In genomic region chr5:100899745-100900489, GRCm38 (mm10) we compare ENCODE assay signal across 24 mouse cellular contexts. TPM values are rescaled to one million over a fixed set of nuclear protein-coding genes. Genes with fewer than 3 reads are reported as not detected.
DNase-seq lines count a peak whose midpoint lies in the region; ATAC-seq and TF ChIP-seq lines count a peak whose summit lies in the region.
"Had no signal": no experiment of that assay in that cellular context is flagged by ENCODE, and none has a peak within 500 bp of the region (broad histone marks: within the 10 kb centered on the region; RNA-seq: fewer than 3 reads in every experiment).

No protein-coding gene starts in this region.

- no peak overlapping the region for H3K27ac ChIP-seq in limb, embryonic 15.5 days
- no peak overlapping the region for H3K27ac ChIP-seq in limb, embryonic 10.5 days
- no peak overlapping the region for H3K27ac ChIP-seq in embryonic facial prominence, embryonic 15.5 days (replicated peaks)
- peak overlapping the region; percentile 50; the same call in 1 of the 2 replicates for H3K27ac ChIP-seq in liver, embryonic 13.5 days
- H3K27ac ChIP-seq in liver, postnatal 0 days (ENCODE audit: low read depth) = peak overlapping the region; percentile 70
- H3K27ac ChIP-seq: embryonic facial prominence, embryonic 12.5 days; forebrain, embryonic 10.5 days; forebrain, embryonic 13.5 days; heart, adult 2 months; heart, embryonic 10.5 days; heart, embryonic 13.5 days; hindbrain, embryonic 14.5 days had no signal

- H3K4me3 ChIP-seq in limb, embryonic 15.5 days = no peak overlapping the region
- no peak overlapping the region for H3K4me3 ChIP-seq in limb, embryonic 10.5 days
- H3K4me3 ChIP-seq in embryonic facial prominence, embryonic 15.5 days (replicated peaks) = no peak overlapping the region
- H3K4me3 ChIP-seq in liver, embryonic 13.5 days (replicated peaks) = no peak overlapping the region
- H3K4me3 ChIP-seq in liver, postnatal 0 days (ENCODE audit: low read depth, low read length) = no peak overlapping the region
- H3K4me3 ChIP-seq: embryonic facial prominence, embryonic 12.5 days; forebrain, embryonic 10.5 days; forebrain, embryonic 13.5 days; heart, adult 2 months; heart, embryonic 10.5 days; heart, embryonic 13.5 days had no signal

- H3K4me1 ChIP-seq in limb, embryonic 15.5 days = 0 out of 2 replicates have a peak, but pooled peaks cover 5% of the 10 kb centered on the region
- no peaks in the 10 kb centered on the region for H3K4me1 ChIP-seq in limb, embryonic 10.5 days
- no peaks in the 10 kb centered on the region for H3K4me1 ChIP-seq in embryonic facial prominence, embryonic 15.5 days
- H3K4me1 ChIP-seq in liver, embryonic 13.5 days (replicated peaks) = no peaks in the 10 kb centered on the region
- H3K4me1 ChIP-seq in liver, postnatal 0 days (ENCODE audit: insufficient read depth) = no peaks in the 10 kb centered on the region
- H3K4me1 ChIP-seq: forebrain, embryonic 10.5 days; forebrain, embryonic 13.5 days; heart, embryonic 10.5 days; heart, embryonic 13.5 days had no signal

- DNase-seq in limb, embryonic 10.5 days (ENCODE audit: low spot score) = no peak
- no peak for DNase-seq in liver, embryonic 13.5 days
- peak; percentile 34 for DNase-seq in liver, postnatal 0 days
- no peak for DNase-seq in adrenal gland, postnatal 36 days
- DNase-seq: adrenal gland, adult 2 months; adrenal gland, postnatal 25 days; cerebellum, adult 18-20 months; cerebellum, adult 9-10 months; cerebellum, postnatal 14 days; gastrocnemius, postnatal 36 days; heart, adult 2 months; heart, postnatal 14 days; heart, postnatal 4 days had no signal

- H3K27me3 ChIP-seq in limb, embryonic 15.5 days = no peaks in the 10 kb centered on the region
- H3K27me3 ChIP-seq in limb, embryonic 10.5 days (ENCODE audit: low read depth, poor library complexity, severe bottlenecking) = no peaks in the 10 kb centered on the region
- H3K27me3 ChIP-seq in embryonic facial prominence, embryonic 15.5 days = no peaks in the 10 kb centered on the region
- H3K27me3 ChIP-seq in liver, embryonic 13.5 days = no peaks in the 10 kb centered on the region
- H3K27me3 ChIP-seq in liver, postnatal 0 days (ENCODE audit: insufficient read depth, low read length) = no peaks in the 10 kb centered on the region
- H3K27me3 ChIP-seq: embryonic facial prominence, embryonic 12.5 days; forebrain, embryonic 13.5 days; heart, embryonic 13.5 days had no signal

- no peak for TF ChIP-seq EP300 in liver, postnatal 0 days (IDR thresholded peaks at IDR 0.05; ENCODE audit: low read depth)

- H3K36me3 ChIP-seq in limb, embryonic 15.5 days = no peaks in the 10 kb centered on the region
- H3K36me3 ChIP-seq in limb, embryonic 10.5 days = no peaks in the 10 kb centered on the region
- H3K36me3 ChIP-seq in embryonic facial prominence, embryonic 15.5 days = no peaks in the 10 kb centered on the region
- no peaks in the 10 kb centered on the region for H3K36me3 ChIP-seq in liver, embryonic 13.5 days
- peaks cover 7% of the 10 kb centered on the region for H3K36me3 ChIP-seq in liver, postnatal 0 days (replicated peaks; ENCODE audit: insufficient read depth, low read length)
- H3K36me3 ChIP-seq: embryonic facial prominence, embryonic 12.5 days; forebrain, embryonic 10.5 days; heart, embryonic 10.5 days had no signal

- TF ChIP-seq CTCF in liver, postnatal 0 days (IDR thresholded peaks at IDR 0.05; ENCODE audit: low read depth) = no peak

- no peak overlapping the region for H3K9ac ChIP-seq in limb, embryonic 15.5 days
- H3K9ac ChIP-seq in embryonic facial prominence, embryonic 15.5 days = no peak overlapping the region
- no peak overlapping the region for H3K9ac ChIP-seq in liver, embryonic 13.5 days
- H3K9ac ChIP-seq in liver, postnatal 0 days (replicated peaks) = no peak overlapping the region
- H3K9ac ChIP-seq: embryonic facial prominence, embryonic 12.5 days; forebrain, embryonic 13.5 days; heart, embryonic 13.5 days; hindbrain, embryonic 14.5 days had no signal

- no peaks in the 10 kb centered on the region for H3K9me3 ChIP-seq in limb, embryonic 15.5 days
- no peaks in the 10 kb centered on the region for H3K9me3 ChIP-seq in limb, embryonic 10.5 days (replicated peaks)
- H3K9me3 ChIP-seq in embryonic facial prominence, embryonic 15.5 days (replicated peaks) = no peaks in the 10 kb centered on the region
- peaks cover 3% of the 10 kb centered on the region; the same call in 1 of the 2 replicates for H3K9me3 ChIP-seq in liver, embryonic 13.5 days (replicated peaks)
- H3K9me3 ChIP-seq in liver, postnatal 0 days (ENCODE audit: low read length) = no peaks in the 10 kb centered on the region
- H3K9me3 ChIP-seq: embryonic facial prominence, embryonic 12.5 days; forebrain, embryonic 10.5 days; heart, embryonic 10.5 days had no signal

- 67% methylated on average over 11 of the region's 11 CpGs for WGBS in limb, embryonic 15.5 days
- 79% methylated on average over 11 of the region's 11 CpGs for WGBS in limb, embryonic 10.5 days
- 60% methylated on average over 11 of the region's 11 CpGs for WGBS in embryonic facial prominence, embryonic 15.5 days
- WGBS in liver, embryonic 13.5 days (ENCODE audit: insufficient replicate concordance) = 62% methylated on average over 11 of the region's 11 CpGs
- WGBS in liver, postnatal 0 days (ENCODE audit: insufficient replicate concordance) = 62% methylated on average over 11 of the region's 11 CpGs

- H3K4me2 ChIP-seq in limb, embryonic 15.5 days = no peak overlapping the region
- no peak overlapping the region for H3K4me2 ChIP-seq in embryonic facial prominence, embryonic 15.5 days (replicated peaks)
- H3K4me2 ChIP-seq in liver, embryonic 13.5 days = no peak overlapping the region
- no peak overlapping the region for H3K4me2 ChIP-seq in liver, postnatal 0 days (ENCODE audit: low read depth, low read length)
- H3K4me2 ChIP-seq: embryonic facial prominence, embryonic 12.5 days; forebrain, embryonic 13.5 days; heart, embryonic 13.5 days; hindbrain, embryonic 14.5 days had no signal

- 0 out of 2 replicates have a peak, but pooled peaks have one; percentile 40 for ATAC-seq in limb, embryonic 15.5 days (ENCODE audit: insufficient number of reproducible peaks, low FRiP score, low TSS enrichment, low read depth)
- peak; percentile 69; the same call in 1 of the 2 replicates for ATAC-seq in embryonic facial prominence, embryonic 15.5 days (ENCODE audit: insufficient number of reproducible peaks, low FRiP score, low TSS enrichment, low read depth)
- ATAC-seq in liver, embryonic 13.5 days (ENCODE audit: low read depth) = 0 out of 2 replicates have a peak, but pooled peaks have one; percentile 58
- ATAC-seq in liver, postnatal 0 days = peak; percentile 89
- ATAC-seq: CD4-positive, CD25-positive, alpha-beta regulatory T cell, adult 4 months; forebrain, embryonic 13.5 days; forebrain, embryonic 16.5 days had no signal

RNA-seq across cellular contexts. Expression of gene Gpat3, which starts 54.4 kb away (rescaled TPM):
- 2.0 and 2.4 TPM in 2 replicates for polyA plus RNA-seq in limb, embryonic 15.5 days (2015; fragmentation: Nextera tagmentation; extraction: Ambion mirVana)
- 0.59 and 0.61 TPM in 2 replicates for polyA plus RNA-seq in limb, embryonic 10.5 days (2016; fragmentation: Nextera tagmentation; extraction: Ambion mirVana)
- polyA plus RNA-seq in embryonic facial prominence, embryonic 15.5 days (2015; fragmentation: Nextera tagmentation; extraction: Ambion mirVana) = 1.4 and 2.2 TPM in 2 replicates
- 1.3 and 1.6 TPM in 2 replicates for polyA plus RNA-seq in liver, embryonic 13.5 days (2015; fragmentation: Nextera tagmentation; extraction: Ambion mirVana)
- 12.2 and 21.2 TPM in 2 replicates for polyA plus RNA-seq in liver, postnatal 0 days (2015; fragmentation: Nextera tagmentation; extraction: Ambion mirVana)
- 10 to 100 TPM; 14.7 to 15.1 TPM for total RNA-seq in adrenal gland, postnatal 36 days (2021)
- total RNA-seq: granulocyte monocyte progenitor cell, adult 5-6 weeks had no signal

Comparison
In these comparisons a context has a peak if more than half of its experiments do, and no peak if none do; other contexts are left out.
1. H3K27ac ChIP-seq: peak in liver, embryonic 13.5 days (single experiment) and liver, postnatal 0 days (single experiment); none in limb, embryonic 15.5 days (single experiment), limb, embryonic 10.5 days (single experiment) and embryonic facial prominence, embryonic 15.5 days (single experiment).
2. Peak in every context shown above with its lines, with median percentiles within 50 percentile points of each other: ATAC-seq.